Mouse (Mus musculus) embryonic fibroblast, embryonic 13.5 days (primary cell): ENCODE measurements at regions not wholly inside any gene's neighbourhood (a gene's known extent, or its start where the extent isn't known, plus 50 kb on each side); places are given as distances from the start of the nearest gene placed in this dataset.

Experiments used
- H3K27ac ChIP-seq: 2 replicates; pipeline ENCODE4 v1.5.1; 2012; ENCODE audit warnings: low read length, control low read depth, inconsistent platforms; ENCODE audit not compliant: insufficient read depth
- H3K4me1 ChIP-seq: 2 replicates; pipeline ENCODE4 v1.6.1; 2011; ENCODE audit warnings: low read length; ENCODE audit not compliant: control insufficient read depth, insufficient read depth
- H3K4me3 ChIP-seq: 2 replicates; pipeline ENCODE4 v1.5.1; 2011; ENCODE audit warnings: mild to moderate bottlenecking, control low read depth, low read length; ENCODE audit not compliant: insufficient read depth
- CTCF ChIP-seq: IDR thresholded peaks from 2 replicates; pipeline ENCODE4 v1.5.1; 2011; ENCODE audit warnings: mild to moderate bottlenecking, control low read depth, low read length, moderate library complexity, borderline replicate concordance; ENCODE audit not compliant: insufficient read depth
- POLR2A ChIP-seq: IDR thresholded peaks from 2 replicates; pipeline ENCODE4 v1.6.1; 2011; ENCODE audit warnings: low read depth, mild to moderate bottlenecking, control low read depth, low read length, moderate library complexity

GRCm38 (mm10) chr13:110560566-110560965 is 165.7 kb downstream of the Plk2 start:
- TF ChIP-seq POLR2A (no peak), CTCF (no peak)
- no peak overlapping the region for H3K4me3 ChIP-seq
- H3K4me1 ChIP-seq = no peaks in the 10 kb centered on the region
- H3K27ac ChIP-seq = no peak overlapping the region

- no peak overlapping the region for H3K27ac ChIP-seq
- H3K4me3 ChIP-seq = no peak overlapping the region
- H3K4me1 ChIP-seq = no peaks in the 10 kb centered on the region
- TF ChIP-seq CTCF (no peak), POLR2A (no peak)
Observed at GRCm38 (mm10) chr13:110562499-110562898, 167.7 kb downstream of the Plk2 start.

- H3K27ac ChIP-seq = no peak overlapping the region
- H3K4me3 ChIP-seq = no peak overlapping the region
- no peaks in the 10 kb centered on the region for H3K4me1 ChIP-seq
- no peak for TF ChIP-seq POLR2A
- no peak for TF ChIP-seq CTCF
Observed at GRCm38 (mm10) chr13:110562902-110563301, 168.1 kb downstream of the Plk2 start.

- Histone ChIP-seq H3K4me3 (no peak overlapping the region), H3K4me1 (no peaks in the 10 kb centered on the region), H3K27ac (no peak overlapping the region)
- TF ChIP-seq POLR2A (no peak), CTCF (no peak)
Observed at GRCm38 (mm10) chr13:110563967-110564366, 169.1 kb downstream of the Plk2 start.

GRCm38 (mm10) chr13:110568482-110569179 is 173.8 kb downstream of the Plk2 start:
- Histone ChIP-seq H3K4me1 (no peaks in the 10 kb centered on the region), H3K4me3 (no peak overlapping the region), H3K27ac (no peak overlapping the region)
- TF ChIP-seq POLR2A = no peak
- TF ChIP-seq CTCF = no peak

GRCm38 (mm10) chr13:110569180-110569512 is 174.3 kb downstream of the Plk2 start:
- TF ChIP-seq CTCF (no peak), POLR2A (no peak)
- H3K4me3 ChIP-seq = no peak overlapping the region
- no peaks in the 10 kb centered on the region for H3K4me1 ChIP-seq
- no peak overlapping the region for H3K27ac ChIP-seq

- TF ChIP-seq POLR2A (no peak), CTCF (no peak)
- Histone ChIP-seq H3K4me3 (no peak overlapping the region), H3K27ac (no peak overlapping the region), H3K4me1 (no peaks in the 10 kb centered on the region)
Observed at GRCm38 (mm10) chr13:110570386-110570785, 175.5 kb downstream of the Plk2 start.

GRCm38 (mm10) chr13:110573360-110574065 is 178.7 kb downstream of the Plk2 start:
- Histone ChIP-seq H3K4me3 (no peak overlapping the region), H3K4me1 (no peaks in the 10 kb centered on the region), H3K27ac (no peak overlapping the region)
- TF ChIP-seq POLR2A = no peak
- TF ChIP-seq CTCF = no peak

- TF ChIP-seq POLR2A (no peak), CTCF (no peak)
- Histone ChIP-seq H3K4me1 (no peaks in the 10 kb centered on the region), H3K27ac (no peak overlapping the region), H3K4me3 (no peak overlapping the region)
Observed at GRCm38 (mm10) chr13:110574764-110575471, 180.1 kb downstream of the Plk2 start.

GRCm38 (mm10) chr13:110578159-110578558 is 183.3 kb downstream of the Plk2 start:
- Histone ChIP-seq H3K4me3 (no peak overlapping the region), H3K4me1 (no peaks in the 10 kb centered on the region), H3K27ac (no peak overlapping the region)
- no peak for TF ChIP-seq POLR2A
- no peak for TF ChIP-seq CTCF
